Mouse (Mus musculus): ENCODE measurements at regions not wholly inside any gene's neighbourhood (a gene's known extent, or its start where the extent isn't known, plus 50 kb on each side); places are given as distances from the start of the nearest gene placed in this dataset.
"Not testable (repeated sequence)": the region's sequence is repeated elsewhere in the genome, so short reads cannot be mapped to it uniquely, and the experiment has no call there.

- DNase-seq (ENCODE audit: low read depth) = no peak
Measured at GRCm38 (mm10) chr5:17208554-17209283, 164.3 kb upstream of the Speer4f2 start.

DNA sequence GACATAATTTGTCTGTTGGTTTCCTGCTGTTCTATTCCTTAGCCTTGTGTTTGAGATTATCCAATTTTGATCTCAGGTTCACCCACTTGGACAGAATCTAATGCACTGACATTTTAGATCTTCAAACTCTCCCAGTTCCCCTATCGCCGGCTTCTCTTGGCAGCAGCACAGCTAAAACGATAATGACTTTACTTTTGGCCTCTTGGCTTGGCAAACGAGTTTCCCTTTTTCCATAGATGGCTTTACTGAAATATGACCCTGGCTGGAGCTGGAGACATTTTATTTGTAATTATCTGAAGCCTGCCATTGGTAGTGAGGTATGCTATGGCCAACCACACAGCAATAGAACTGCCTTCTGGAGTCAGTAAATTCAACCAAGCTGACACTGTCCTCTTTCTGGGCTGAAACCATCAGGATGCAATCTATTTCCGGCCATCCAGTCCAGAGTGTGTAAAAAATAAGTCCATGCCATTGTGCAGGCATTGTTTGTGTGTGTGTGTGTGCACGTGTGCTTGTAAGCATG lies 162.2 kb upstream of the Speer4f2 start:
- no peak for DNase-seq (ENCODE audit: low read depth)

GRCm38 (mm10) chr5:17223542-17223941 lies 149.4 kb upstream of the Speer4f2 start:
- not testable (repeated sequence) for DNase-seq (ENCODE audit: low read depth)

- DNase-seq (ENCODE audit: low read depth) = no peak
Measured at GRCm38 (mm10) chr5:17247732-17248606, 125.0 kb upstream of the Speer4f2 start.

DNA sequence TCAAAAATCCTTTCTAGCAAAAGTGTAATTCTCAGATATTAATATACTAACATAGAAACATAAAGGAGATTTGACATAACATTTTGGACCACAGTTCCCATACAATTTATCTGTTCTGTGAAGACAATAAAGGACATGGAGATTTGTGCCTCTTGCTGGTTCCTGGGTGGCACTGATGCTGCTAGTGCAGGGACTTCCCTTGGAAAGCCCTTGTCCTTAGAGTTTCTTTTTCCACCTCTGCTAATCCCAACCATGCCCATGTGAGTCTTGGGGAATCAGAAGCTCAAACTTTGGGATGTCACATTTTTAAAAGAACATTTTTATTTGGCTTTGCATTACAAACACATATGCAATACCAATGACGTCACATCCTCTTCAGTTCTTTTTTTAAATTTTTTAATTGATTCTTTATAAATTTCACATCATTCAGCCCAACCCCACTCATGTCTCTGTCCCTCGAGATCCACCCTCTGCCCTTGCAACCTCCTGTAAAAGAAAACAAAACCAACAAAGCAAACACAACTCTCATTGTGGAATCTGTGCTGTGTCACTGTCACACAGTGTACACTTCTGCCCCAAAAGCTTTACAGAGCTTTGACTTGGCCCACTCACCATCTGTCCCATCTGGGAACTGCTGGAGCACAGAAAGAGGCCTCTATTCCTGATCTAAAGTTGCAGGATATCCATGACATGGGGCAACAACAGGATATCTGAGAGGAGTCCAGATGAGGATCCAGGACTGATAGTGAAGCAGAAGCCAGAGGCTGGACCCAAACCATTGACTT lies 112.2 kb upstream of the Speer4f2 start:
- no peak for DNase-seq (ENCODE audit: low read depth)

DNA sequence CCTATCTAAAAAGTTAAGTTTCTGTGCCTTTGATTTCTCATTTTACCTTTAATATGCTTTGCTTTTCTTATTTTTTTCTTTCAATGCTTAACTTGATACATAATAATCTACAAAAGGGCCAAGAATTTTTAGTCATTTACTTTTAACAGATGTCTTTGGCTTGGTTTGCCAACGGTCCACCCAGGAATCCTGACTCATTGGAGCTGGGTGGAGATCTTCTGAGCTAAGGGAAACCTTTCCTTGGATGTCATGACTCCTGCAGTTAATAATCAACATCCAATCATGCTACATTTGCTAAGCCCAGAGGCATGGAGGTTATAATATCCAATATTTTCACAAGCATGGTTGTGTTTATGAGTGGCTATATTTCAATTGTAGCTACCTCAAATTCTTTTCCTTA lies 110.9 kb upstream of the Speer4f2 start:
- DNase-seq (ENCODE audit: low read depth) = no peak

- DNase-seq (ENCODE audit: low read depth) = no peak
Measured at GRCm38 (mm10) chr5:17271153-17271552, 101.8 kb upstream of the Speer4f2 start.

- DNase-seq (ENCODE audit: low read depth) = peak; percentile 93
Measured at GRCm38 (mm10) chr5:17271722-17272479, 101.1 kb upstream of the Speer4f2 start.

- DNase-seq (ENCODE audit: low read depth) = no peak
Measured at GRCm38 (mm10) chr5:17275346-17275745, 97.6 kb upstream of the Speer4f2 start.

GRCm38 (mm10) chr5:17276782-17277578 lies 96.0 kb upstream of the Speer4f2 start:
- DNase-seq (ENCODE audit: low read depth) = no peak

DNA sequence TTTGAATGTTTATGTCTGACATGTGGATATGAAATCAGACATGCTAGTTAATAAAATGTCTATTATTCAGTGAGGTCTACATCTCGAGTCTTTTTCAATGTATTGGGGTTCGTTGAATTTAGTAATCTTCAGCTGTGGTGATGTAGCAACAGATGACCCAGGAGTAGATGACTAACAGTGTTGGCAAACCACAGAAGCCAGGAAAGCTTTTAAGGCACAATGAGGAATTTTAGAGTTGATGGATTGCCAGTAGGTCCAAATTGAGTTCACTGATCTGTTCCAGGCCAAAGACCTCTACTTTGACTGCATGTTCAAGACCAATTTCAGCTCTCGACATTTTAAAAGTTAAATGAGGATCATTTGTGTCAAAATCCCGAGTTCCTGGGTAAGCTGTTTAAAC lies 92.8 kb upstream of the Speer4f2 start:
- no peak for DNase-seq (ENCODE audit: low read depth)

GRCm38 (mm10) chr5:17280951-17281350 lies 92.0 kb upstream of the Speer4f2 start:
- DNase-seq (ENCODE audit: low read depth) = no peak

DNA sequence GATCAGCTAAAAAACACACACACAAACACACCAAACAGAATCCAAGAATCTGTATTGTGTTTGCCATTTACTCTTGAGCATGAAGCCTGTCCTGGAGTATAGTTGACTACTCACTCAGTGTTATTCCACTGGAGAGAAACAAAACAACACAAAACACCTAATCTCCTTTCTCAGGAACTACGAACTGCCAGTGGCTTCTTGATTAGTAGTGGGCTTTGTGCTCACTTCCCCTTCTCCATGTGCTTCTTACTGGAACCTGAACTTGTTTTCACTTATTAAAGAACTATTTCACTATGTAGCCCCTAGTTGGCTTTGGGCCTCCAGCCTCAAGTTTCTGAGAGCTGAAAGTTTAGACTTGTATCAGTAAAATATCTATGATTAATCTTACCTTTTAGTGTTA lies 84.0 kb upstream of the Speer4f2 start:
- DNase-seq (ENCODE audit: low read depth) = no peak

DNA sequence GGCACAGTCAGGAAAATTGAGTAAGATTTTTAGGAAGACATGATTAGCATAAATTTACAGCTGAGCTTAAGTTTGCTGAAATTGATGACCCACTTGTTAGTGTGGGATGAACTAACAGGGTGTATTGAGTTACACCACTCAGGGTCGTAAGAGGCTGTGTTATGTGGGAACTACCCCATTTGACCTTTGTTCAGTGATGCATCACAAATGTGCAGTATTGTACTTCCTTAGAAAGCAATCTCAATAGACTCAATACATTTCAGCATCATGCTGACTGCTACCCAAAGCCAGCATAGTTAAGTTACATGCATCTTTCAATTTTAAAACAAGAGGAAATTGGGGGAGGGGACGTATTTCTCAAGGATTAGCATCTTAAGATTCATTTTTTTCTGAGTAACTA lies 80.4 kb upstream of the Speer4f2 start:
- DNase-seq (ENCODE audit: low read depth) = no peak

GRCm38 (mm10) chr5:17296571-17297035 lies 76.4 kb upstream of the Speer4f2 start:
- no peak for DNase-seq (ENCODE audit: low read depth)

DNA sequence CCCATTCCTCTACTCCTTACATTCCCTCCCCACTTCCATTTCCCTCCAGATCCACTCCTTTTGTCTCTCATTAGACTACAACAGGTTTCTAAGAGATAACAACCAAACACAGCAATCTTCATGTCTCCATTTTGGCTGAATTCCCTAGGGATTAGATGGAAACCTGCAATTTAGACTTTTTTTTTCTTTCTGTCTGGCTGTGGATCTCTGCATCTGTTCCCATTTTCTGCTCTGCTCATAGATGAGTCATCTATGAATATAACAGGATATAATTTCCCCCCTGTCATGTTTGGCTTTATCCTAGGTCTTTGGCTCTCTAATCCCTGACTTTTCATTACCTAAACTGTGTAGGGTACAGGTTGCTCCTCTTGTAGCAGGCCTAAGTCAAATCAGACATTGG lies 73.1 kb upstream of the Speer4f2 start:
- no peak for DNase-seq (ENCODE audit: low read depth)

DNA sequence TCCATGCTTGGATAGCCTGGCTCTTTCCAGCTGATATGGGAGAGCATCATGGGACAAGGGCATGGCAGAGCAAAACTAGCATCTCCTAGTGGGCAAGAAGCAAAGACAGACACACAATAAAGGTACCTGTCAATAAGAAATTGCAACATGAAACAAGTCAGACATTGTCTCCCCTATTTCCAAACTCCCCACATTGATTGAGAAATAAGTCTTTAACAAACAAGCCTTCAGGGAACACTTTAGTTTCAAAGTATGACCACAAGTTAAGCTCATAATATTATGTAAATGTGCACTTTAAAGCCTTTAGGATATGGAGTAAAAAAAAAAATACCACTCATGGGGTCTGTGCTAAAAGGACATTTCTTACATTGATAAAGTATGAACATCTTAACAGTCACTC lies 51.5 kb upstream of the Speer4f2 start:
- peak; percentile 83 for DNase-seq (ENCODE audit: low read depth)

Measured in gonadal fat pad, adult 2 months (tissue).